Mouse (Mus musculus): ENCODE measurements at regions not wholly inside any gene's neighbourhood (a gene's known extent, or its start where the extent isn't known, plus 50 kb on each side); places are given as distances from the start of the nearest gene placed in this dataset.

DNA sequence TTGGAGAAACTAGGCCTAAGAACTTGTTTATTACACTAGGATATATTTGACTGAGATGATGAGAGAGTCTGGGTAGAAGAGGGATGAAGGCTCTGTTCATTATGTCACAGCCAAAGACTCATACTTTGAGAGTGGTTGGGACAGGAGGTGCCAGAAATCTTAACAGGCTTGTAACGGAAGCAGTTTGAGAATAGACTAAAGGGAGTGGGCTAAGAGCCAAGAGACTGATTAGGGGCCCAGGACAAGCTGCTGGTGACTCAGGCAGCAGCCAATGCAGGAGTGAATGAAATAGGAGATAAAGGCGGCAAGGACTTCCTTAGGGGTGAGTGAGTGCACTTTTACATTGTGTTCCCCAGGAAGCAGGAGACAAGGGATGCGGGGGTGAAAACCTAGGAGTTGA, 127.2 kb upstream of the Dpp6 start:
- TF ChIP-seq CTCF (IDR thresholded peaks at IDR 0.05; ENCODE audit: low read depth) (no peak), EP300 (optimal IDR thresholded peaks at IDR 0.05) (no peak)

Measured in stomach, postnatal 0 days (tissue).